Mouse (Mus musculus): ENCODE results near the gene Ablim1. TPM values are rescaled to one million over a fixed set of nuclear protein-coding genes. Genes with fewer than 3 reads are reported as not detected.

Gene Ablim1
- polyA plus RNA-seq, 1 experiment = 216 TPM

DNA sequence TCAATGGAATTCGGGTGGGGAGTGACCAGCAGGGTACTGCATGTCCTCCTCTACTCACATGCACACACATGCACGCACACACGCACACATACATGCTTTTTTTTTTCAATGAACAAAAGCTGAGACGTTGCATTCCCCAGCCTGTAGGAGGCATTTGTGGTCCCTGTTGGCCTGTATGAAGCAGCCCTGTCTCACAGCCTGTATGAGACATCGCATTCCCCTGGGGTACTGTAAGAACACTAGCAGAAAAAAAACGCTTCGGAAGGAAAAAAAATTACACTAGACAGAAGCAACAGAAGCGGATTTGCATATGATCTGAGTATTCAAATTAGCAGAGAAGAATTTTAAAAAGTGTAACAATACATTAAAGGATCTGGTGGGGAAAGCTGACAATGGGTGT is 8.4 kb upstream of the Ablim1 start:
- Histone ChIP-seq H3K27me3 (ENCODE audit: control insufficient read depth, insufficient read depth, low read length) (no peaks in the 10 kb centered on the region), H3K4me3 (ENCODE audit: control insufficient read depth, insufficient read depth, low read length) (no peak overlapping the region), H3K4me1 (replicated peaks; ENCODE audit: control insufficient read depth, insufficient read depth, low read length) (no peaks in the 10 kb centered on the region), H3K36me3 (ENCODE audit: control insufficient read depth, insufficient read depth, low read length) (no peaks in the 10 kb centered on the region), H3K27ac (ENCODE audit: control insufficient read depth, insufficient read depth, low read length) (no peak overlapping the region)
- DNase-seq = no peak
- 78% methylated on average over 8 of the region's 8 CpGs for WGBS
- TF ChIP-seq CTCF (IDR thresholded peaks at IDR 0.05; ENCODE audit: borderline replicate concordance, control insufficient read depth, extremely low read depth, insufficient read depth, low read length, poor library complexity) = no peak
- no peak for TF ChIP-seq POLR2A (IDR thresholded peaks at IDR 0.05; ENCODE audit: control insufficient read depth, extremely low read depth, insufficient read depth, low read length, poor library complexity)

- DNase-seq = no peak
- no peaks in the 10 kb centered on the region for H3K36me3 ChIP-seq (ENCODE audit: control insufficient read depth, insufficient read depth, low read length)
- H3K4me1 ChIP-seq (replicated peaks; ENCODE audit: control insufficient read depth, insufficient read depth, low read length) = no peaks in the 10 kb centered on the region
- 95% methylated on average over 4 of the region's 4 CpGs for WGBS
- H3K27ac ChIP-seq (ENCODE audit: control insufficient read depth, insufficient read depth, low read length) = no peak overlapping the region
- H3K27me3 ChIP-seq (ENCODE audit: control insufficient read depth, insufficient read depth, low read length) = no peaks in the 10 kb centered on the region
- H3K4me3 ChIP-seq (ENCODE audit: control insufficient read depth, insufficient read depth, low read length) = no peak overlapping the region
- TF ChIP-seq CTCF (IDR thresholded peaks at IDR 0.05; ENCODE audit: borderline replicate concordance, control insufficient read depth, extremely low read depth, insufficient read depth, low read length, poor library complexity) (no peak), POLR2A (IDR thresholded peaks at IDR 0.05; ENCODE audit: control insufficient read depth, extremely low read depth, insufficient read depth, low read length, poor library complexity) (no peak)
These were observed 7.8 kb upstream of the Ablim1 start for GRCm38 (mm10) chr19:57322491-57322890.

DNA sequence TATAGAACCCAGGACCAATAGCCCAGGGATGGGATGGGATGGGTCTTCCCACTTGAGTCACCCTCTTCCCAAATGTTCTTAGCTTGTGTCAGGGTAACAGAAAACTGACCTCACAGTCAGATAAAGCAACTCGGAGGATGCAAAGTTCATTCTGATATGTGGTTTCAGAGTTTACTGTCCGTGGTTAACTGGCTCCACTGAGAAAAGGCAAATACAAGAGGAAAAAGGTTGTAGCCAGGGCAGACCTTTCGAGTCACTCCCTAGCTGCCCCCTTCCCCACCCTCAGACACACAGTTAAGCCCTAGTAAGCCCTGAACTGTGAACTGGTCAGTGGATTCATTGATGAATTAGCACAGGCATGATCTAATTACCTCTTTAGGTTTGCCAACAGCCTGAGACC is 7.1 kb upstream of the Ablim1 start:
- TF ChIP-seq CTCF (IDR thresholded peaks at IDR 0.05; ENCODE audit: borderline replicate concordance, control insufficient read depth, extremely low read depth, insufficient read depth, low read length, poor library complexity) = no peak
- TF ChIP-seq POLR2A (IDR thresholded peaks at IDR 0.05; ENCODE audit: control insufficient read depth, extremely low read depth, insufficient read depth, low read length, poor library complexity) = no peak
- H3K27me3 ChIP-seq (ENCODE audit: control insufficient read depth, insufficient read depth, low read length) = no peaks in the 10 kb centered on the region
- no peaks in the 10 kb centered on the region for H3K36me3 ChIP-seq (ENCODE audit: control insufficient read depth, insufficient read depth, low read length)
- H3K27ac ChIP-seq (ENCODE audit: control insufficient read depth, insufficient read depth, low read length) = no peak overlapping the region
- H3K4me1 ChIP-seq (replicated peaks; ENCODE audit: control insufficient read depth, insufficient read depth, low read length) = no peaks in the 10 kb centered on the region
- H3K4me3 ChIP-seq (ENCODE audit: control insufficient read depth, insufficient read depth, low read length) = no peak overlapping the region
- DNase-seq = no peak
- 59% methylated on average over 3 of the region's 3 CpGs for WGBS

- H3K27ac ChIP-seq (ENCODE audit: control insufficient read depth, insufficient read depth, low read length) = no peak overlapping the region
- 86% methylated on average over 9 of the region's 9 CpGs for WGBS
- TF ChIP-seq CTCF (IDR thresholded peaks at IDR 0.05; ENCODE audit: borderline replicate concordance, control insufficient read depth, extremely low read depth, insufficient read depth, low read length, poor library complexity) (no peak), POLR2A (IDR thresholded peaks at IDR 0.05; ENCODE audit: control insufficient read depth, extremely low read depth, insufficient read depth, low read length, poor library complexity) (no peak)
These were observed 6.1 kb upstream of the Ablim1 start for GRCm38 (mm10) chr19:57320656-57321382.

GRCm38 (mm10) chr19:57316597-57316996 is 1.9 kb upstream of the Ablim1 start:
- Histone ChIP-seq H3K4me1 (replicated peaks; ENCODE audit: control insufficient read depth, insufficient read depth, low read length) (peaks cover 9% of the 10 kb centered on the region; the same call in 1 of the 2 replicates), H3K27me3 (ENCODE audit: control insufficient read depth, insufficient read depth, low read length) (peaks cover 20% of the 10 kb centered on the region), H3K4me3 (ENCODE audit: control insufficient read depth, insufficient read depth, low read length) (no peak overlapping the region), H3K36me3 (ENCODE audit: control insufficient read depth, insufficient read depth, low read length) (no peaks in the 10 kb centered on the region), H3K27ac (ENCODE audit: control insufficient read depth, insufficient read depth, low read length) (no peak overlapping the region)
- DNase-seq = no peak
- TF ChIP-seq POLR2A (IDR thresholded peaks at IDR 0.05; ENCODE audit: control insufficient read depth, extremely low read depth, insufficient read depth, low read length, poor library complexity) (no peak), CTCF (IDR thresholded peaks at IDR 0.05; ENCODE audit: borderline replicate concordance, control insufficient read depth, extremely low read depth, insufficient read depth, low read length, poor library complexity) (no peak)
- WGBS = 96% methylated on average over 3 of the region's 3 CpGs

More at GRCm38 (mm10) chr19:57320656-57321382, 6.1 kb upstream of the Ablim1 start:
- DNase-seq = no peak
- Histone ChIP-seq H3K27me3 (ENCODE audit: control insufficient read depth, insufficient read depth, low read length) (no peaks in the 10 kb centered on the region), H3K4me3 (ENCODE audit: control insufficient read depth, insufficient read depth, low read length) (no peak overlapping the region), H3K4me1 (replicated peaks; ENCODE audit: control insufficient read depth, insufficient read depth, low read length) (no peaks in the 10 kb centered on the region), H3K36me3 (ENCODE audit: control insufficient read depth, insufficient read depth, low read length) (no peaks in the 10 kb centered on the region)

- WGBS = 54% methylated on average over 11 of the region's 11 CpGs
- no peaks in the 10 kb centered on the region for H3K36me3 ChIP-seq (ENCODE audit: control insufficient read depth, insufficient read depth, low read length)
- TF ChIP-seq CTCF (IDR thresholded peaks at IDR 0.05; ENCODE audit: borderline replicate concordance, control insufficient read depth, extremely low read depth, insufficient read depth, low read length, poor library complexity) = no peak
- TF ChIP-seq POLR2A (IDR thresholded peaks at IDR 0.05; ENCODE audit: control insufficient read depth, extremely low read depth, insufficient read depth, low read length, poor library complexity) = no peak
- no peak overlapping the region for H3K27ac ChIP-seq (ENCODE audit: control insufficient read depth, insufficient read depth, low read length)
- peaks cover 9% of the 10 kb centered on the region; the same call in 1 of the 2 replicates for H3K4me1 ChIP-seq (replicated peaks; ENCODE audit: control insufficient read depth, insufficient read depth, low read length)
- no peak for DNase-seq
- no peak overlapping the region for H3K4me3 ChIP-seq (ENCODE audit: control insufficient read depth, insufficient read depth, low read length)
- peaks cover 20% of the 10 kb centered on the region for H3K27me3 ChIP-seq (ENCODE audit: control insufficient read depth, insufficient read depth, low read length)
These were observed 370 bp upstream of the Ablim1 start for GRCm38 (mm10) chr19:57315013-57315565.

Measured in thymus, adult 2 months (tissue).